Mouse (Mus musculus): Measurements from ENCODE around the gene Cnnm4.

DNA sequence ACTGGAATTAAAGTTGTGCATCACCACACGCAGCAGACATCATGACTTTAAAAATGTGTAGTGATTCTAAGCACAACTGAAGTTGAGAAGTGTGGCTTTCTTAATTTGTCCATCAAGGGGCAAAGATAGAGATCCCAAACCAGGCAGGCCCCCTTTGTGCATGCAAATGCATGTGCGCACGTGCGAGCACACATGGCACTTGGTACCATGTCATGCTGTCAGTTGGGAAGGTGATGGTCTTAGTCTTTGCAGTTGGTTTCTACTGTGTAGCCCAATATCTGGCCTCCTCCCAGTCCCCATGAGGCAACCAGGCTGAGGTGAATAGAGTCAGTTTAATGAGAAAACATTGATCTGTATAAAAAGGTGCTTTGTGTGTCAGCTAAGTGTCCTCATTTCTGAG lies 58.5 kb downstream of the Cnnm4 start:
- no peak for TF ChIP-seq CTCF (conservative IDR thresholded peaks at IDR 0.05; ENCODE audit: low read length)
- no peak for TF ChIP-seq POU5F1 (IDR thresholded peaks at IDR 0.05; ENCODE audit: borderline replicate concordance, low read length)

Data from E14TG2a.4 (cell line).